Mouse (Mus musculus) A20 (cell line): ENCODE results near the gene Cma1.
"Not testable (repeated sequence)": the region's sequence is repeated elsewhere in the genome, so short reads cannot be mapped to it uniquely, and the experiment has no call there.

Experiments used
- DNase-seq: peaks from one replicate; pipeline ENCODE4 v3.0.0-alpha.2; 2011; ENCODE audit warnings: low read depth, low spot score

The Cma1 gene

GRCm38 (mm10) chr14:55944575-55944974, at the start of gene Cma1:
Cma1 (minus strand) TSS chr14:55944675.
- DNase-seq, result no peak

- DNase-seq, result not testable (repeated sequence)
These were observed 43.0 kb upstream of the Cma1 start for GRCm38 (mm10) chr14:55987464-55987863.

DNA sequence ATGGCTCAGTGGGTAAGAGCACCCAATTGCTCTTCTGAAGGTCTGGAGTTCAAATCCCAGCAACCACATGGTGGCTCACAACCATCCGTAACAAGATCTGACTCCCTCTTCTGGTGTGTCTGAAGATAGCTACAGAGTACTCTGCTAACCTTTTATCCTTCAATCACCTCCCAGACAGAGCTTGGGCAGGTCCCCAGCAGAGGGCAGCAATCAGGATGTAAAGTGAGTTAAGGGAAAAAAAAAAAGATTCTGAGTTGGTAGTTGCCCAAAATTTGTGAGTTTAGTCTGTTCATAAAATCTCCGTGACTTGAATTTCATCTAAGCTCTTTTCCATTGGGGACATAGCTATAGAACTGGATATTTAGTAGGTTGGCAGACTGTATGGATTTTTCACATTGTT, 19.4 kb upstream of the Cma1 start:
- peak; percentile 37 for DNase-seq

- no peak for DNase-seq
These were observed 18.8 kb upstream of the Cma1 start for GRCm38 (mm10) chr14:55963263-55963662.

GRCm38 (mm10) chr14:55950346-55951030, 6.0 kb upstream of the Cma1 start, which contains the start of gene Cma2:
Cma2 (plus strand) TSS chr14:55950980.
- no peak for DNase-seq

DNA sequence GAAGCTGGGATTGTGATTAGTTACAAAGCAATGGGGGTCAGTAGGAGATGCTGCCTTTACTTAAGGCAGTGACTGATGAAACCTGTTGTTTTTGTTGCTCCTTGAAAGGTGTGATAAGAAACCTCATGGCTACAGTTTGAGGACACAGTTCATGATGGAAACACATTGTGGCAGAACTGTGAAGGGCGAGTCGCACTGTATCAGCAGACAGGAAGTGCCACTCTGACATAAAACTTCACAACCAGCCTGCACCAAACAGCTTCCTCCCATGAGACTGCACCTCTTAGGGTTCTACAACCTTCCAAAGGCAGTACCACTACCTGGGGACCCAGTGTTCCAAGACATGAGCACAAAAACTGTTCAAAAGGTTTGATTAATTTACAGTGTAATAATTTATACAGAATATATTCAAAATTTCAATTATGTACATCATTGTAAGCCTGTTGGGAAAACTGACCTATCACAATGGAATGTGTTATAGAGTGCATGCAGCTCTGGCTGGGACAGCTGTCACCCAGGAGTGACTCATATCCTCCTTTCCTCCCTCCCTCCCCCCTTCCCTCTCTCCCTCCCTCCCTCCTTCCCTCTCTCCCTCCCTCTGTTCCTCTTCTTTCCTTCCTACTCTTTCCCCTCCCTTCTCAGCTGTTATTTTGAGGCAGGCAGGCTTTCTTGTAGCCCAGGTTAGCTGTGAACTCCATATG, 1.9 kb upstream of the Cma1 start:
- DNase-seq, result no peak

DNA sequence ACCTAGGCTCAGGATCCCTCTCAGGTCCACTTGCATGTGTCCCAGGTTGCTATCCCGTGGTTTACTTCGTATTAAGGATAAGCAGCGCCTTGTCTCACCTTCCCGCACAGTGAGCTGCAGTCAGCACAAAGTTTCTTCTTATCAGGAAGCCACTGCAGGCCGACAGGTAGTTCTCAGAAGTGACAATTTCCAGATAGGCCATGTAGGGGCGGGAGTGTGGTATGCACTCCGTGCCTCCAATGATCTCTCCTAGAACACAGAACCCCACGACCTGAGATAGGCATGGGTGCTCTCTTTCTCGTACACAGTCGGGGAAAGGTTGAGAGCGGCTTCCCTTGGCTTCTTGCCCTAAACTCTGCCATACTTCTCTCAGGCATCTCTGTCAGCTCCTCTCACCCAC, 874 bp downstream of the Cma1 start:
- DNase-seq, result no peak

DNA sequence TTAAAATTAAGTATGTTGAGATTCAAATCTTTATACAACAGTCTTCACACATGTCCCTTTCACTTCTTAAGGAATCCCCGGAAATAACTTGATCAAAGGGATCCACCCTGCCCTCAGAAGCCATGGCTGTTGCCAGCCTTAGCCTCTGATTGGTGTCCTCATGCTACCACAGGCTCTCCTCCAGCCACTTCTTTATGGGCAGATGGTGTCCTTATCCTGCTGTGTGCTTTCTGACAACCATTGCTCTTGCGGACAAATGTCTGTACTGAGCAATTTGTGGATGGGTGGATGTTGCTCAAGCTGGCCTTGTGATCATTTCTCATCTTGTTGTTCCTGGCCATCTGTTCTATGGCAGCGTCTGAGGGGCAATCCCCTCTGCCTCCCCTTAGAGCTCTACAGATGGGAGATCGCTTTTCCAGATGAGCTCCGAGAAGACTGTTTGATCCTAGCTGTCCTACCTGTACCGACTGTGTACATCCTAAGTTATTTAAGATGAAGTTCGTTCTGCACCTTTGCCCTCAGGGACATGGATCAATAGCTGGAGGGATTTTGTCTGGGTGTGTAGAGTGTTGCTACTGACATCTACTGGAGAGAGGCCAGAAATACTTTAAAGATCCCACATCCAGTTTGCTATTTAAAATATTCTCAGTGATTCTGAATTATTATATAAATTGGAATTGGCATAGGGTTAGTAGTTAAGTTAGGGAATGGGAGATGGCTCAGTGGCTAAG, 4.2 kb downstream of the Cma1 start:
- DNase-seq, result no peak

DNA sequence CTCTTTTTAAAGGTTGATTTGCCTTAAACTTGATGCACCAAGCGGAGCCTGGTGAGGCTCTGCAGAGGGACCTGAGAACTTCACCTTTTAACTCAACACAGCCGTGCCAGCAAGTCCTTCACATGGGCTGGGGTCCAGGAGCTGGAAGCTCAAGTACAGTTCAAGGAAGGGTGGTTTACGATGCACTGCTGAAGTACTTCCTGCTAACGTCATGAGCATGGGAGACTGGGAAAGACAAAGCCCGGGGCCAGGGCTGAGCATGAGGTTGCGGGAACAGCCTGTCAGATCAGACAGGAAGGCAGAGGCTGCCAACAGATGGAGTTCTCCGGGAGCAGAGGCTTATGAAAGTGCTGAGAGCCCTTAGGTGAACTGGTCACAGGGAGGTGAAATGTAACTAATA, 10.9 kb downstream of the Cma1 start:
- DNase-seq, result no peak

DNA sequence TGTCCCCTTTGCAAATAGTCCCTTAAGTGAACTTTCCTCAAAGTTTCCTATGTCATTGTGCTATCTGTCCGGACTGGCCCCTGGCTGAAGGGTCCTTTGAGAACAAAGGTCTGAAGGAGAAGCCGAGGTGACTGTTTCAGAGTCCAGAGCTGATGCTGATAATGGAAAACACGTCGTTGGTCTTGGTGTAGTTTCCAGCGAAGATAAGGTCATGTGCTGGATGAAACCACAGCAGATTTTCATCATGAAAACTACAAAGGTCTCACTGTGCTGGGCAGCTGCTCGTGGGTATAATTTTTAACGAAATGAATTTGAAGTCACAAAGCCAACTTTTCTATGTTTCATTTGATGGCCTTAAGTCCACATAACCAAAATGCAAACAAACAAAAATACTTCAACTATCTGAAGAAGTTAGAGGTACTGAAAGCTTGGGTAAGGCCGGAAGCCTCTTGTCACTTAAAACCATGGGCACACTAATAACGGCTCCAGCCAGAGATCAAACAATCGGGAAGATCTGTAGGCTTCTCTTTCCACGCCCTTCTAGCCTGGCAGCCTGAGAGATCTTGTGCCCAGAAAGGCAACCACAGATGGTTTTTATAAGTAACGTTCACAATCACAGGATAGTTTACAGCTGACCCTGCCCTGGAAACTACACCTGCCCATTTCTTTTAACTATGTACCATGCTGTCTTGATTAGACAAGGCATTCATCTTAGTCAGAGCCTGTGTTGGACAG, 15.0 kb downstream of the Cma1 start:
- no peak for DNase-seq

DNA sequence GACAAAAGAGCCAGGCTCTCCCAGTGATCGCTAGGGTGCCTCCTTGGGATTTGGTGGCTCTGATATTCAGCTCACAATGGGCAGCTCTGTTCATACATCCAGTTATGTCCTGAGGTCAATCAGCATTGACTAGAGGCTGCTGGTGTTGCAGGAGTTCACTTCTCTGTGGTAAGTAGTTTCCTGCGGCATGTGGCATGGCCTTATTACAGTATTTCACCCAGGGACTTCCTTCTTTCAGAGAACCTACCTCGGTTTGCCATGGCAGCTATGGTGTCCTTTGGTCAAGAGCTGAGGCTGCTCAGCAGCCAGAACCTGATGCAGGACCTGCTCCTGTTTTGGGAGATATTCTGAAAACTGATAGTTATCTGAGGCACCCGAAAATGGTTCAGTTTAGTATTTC, 17.6 kb downstream of the Cma1 start:
- DNase-seq, result no peak

GRCm38 (mm10) chr14:55922475-55923232, 21.8 kb downstream of the Cma1 start:
- DNase-seq, result no peak

GRCm38 (mm10) chr14:55918240-55919082, 26.0 kb downstream of the Cma1 start:
- peak; percentile 82 for DNase-seq

DNA sequence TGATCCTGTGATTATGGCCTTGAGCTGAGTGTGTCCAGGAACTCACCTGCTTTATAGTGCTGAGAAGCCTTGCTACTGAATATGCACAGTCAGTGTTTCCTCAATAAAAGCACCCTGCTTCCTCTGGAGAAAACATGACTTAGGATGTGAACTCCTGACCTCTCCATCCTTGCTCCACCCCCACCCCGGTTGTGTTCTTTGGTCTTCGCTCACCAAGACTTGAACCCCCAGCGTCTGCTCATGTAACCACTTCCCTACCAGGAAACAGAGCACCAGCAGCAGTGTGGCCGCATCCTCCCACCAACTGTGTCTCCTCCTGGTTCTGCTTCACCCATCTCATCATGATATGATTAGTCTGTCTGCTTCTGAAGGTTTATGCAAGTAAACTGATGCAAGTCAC, 31.1 kb downstream of the Cma1 start:
- no peak for DNase-seq

DNA sequence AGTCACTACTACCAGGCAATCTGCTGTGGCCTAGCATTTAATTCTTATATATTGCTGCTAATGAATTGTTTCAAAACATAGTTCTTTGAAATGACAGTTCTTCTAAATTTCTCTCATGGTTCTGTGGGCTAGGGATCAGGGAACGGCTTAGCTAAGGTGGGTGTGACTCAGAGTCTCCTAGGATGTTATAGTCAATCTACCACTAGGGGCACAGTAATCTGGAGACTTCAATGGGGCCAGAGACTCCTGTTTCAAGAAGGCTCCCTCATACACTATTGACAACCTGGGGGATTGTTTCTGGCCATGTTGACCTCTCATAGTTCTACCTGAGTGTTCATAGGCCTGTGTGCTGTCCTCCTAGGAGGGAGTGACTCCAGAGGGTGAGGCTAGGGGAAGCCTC, 39.0 kb downstream of the Cma1 start:
- DNase-seq, result peak; percentile 40

GRCm38 (mm10) chr14:55900414-55900755, 44.1 kb downstream of the Cma1 start:
- DNase-seq, result no peak

- DNase-seq, result peak; percentile 95
These were observed 44.6 kb downstream of the Cma1 start, which contains the start of gene Sdr39u1 for GRCm38 (mm10) chr14:55899701-55900413. Sdr39u1 (minus strand) TSS chr14:55900293.

DNA sequence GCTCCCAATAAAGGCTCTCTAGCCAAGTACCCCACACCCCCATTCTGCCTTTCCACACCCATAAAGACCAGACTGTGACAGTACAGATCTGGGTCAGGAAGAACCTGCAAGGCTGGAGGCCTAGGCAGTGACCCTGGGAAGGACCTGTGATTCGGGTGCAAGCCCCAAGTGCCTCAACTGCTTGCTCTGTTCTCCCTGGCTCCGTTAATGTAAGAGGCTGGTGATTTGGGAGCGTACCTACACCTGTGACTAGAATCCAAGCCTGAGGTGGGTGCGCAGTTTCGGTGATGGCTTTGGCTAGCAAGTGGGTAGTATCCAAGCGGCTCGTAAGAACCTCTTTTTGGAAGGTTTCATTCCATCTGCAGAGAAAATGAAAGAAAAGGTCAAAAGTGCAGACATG, 45.5 kb downstream of the Cma1 start:
- DNase-seq, result no peak

DNA sequence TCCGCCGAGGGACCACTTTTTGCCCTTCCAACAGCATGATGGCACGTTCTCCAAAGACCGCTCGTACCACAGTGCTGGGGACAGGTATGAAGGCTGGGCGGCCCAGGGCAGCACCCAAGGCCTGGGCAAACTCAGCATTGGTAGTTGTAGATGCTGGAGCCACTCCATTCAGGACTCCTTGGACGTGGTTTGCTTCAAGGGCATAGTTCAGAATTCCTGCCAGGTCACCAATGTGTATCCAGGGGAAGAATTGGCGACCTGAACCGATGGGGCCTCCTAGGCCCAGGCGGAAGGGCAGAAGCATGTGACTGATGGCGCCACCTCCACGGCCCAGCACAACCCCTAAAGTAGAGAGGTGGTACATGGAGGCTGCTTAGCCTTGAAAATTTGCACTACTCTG, 46.8 kb downstream of the Cma1 start:
- DNase-seq, result no peak
